In genomic region chr10:18139615-18140014, GRCm38 (mm10) we compare ENCODE assay signal across 10 mouse cellular contexts.
DNase-seq lines count a peak whose midpoint lies in the region; ATAC-seq and TF ChIP-seq lines count a peak whose summit lies in the region.
"Had no signal": no experiment of that assay in that cellular context is flagged by ENCODE, and none has a peak within 500 bp of the region (broad histone marks: within the 10 kb centered on the region; RNA-seq: fewer than 3 reads in every experiment).

No protein-coding gene starts in this region.

- ATAC-seq in stomach, embryonic 14.5 days (ENCODE audit: insufficient number of reproducible peaks, insufficient read depth, low FRiP score, low read depth) = no peak
- no peak for ATAC-seq in stomach, postnatal 0 days (ENCODE audit: low FRiP score, low TSS enrichment)
- no peak for ATAC-seq in liver, embryonic 13.5 days (ENCODE audit: low read depth)

- WGBS in stomach, embryonic 14.5 days = 76% methylated on average over 5 of the region's 5 CpGs
- WGBS in stomach, postnatal 0 days = 75% methylated on average over 5 of the region's 5 CpGs
- 68% methylated on average over 5 of the region's 5 CpGs for WGBS in liver, embryonic 13.5 days (ENCODE audit: insufficient replicate concordance)

- H3K4me2 ChIP-seq in stomach, embryonic 14.5 days (replicated peaks; ENCODE audit: low read depth, low read length) = 0 out of 2 replicates have a peak overlapping the region, but pooled peaks have one; percentile 10
- no peak overlapping the region for H3K4me2 ChIP-seq in stomach, postnatal 0 days (replicated peaks; ENCODE audit: low read depth)
- H3K4me2 ChIP-seq in liver, embryonic 13.5 days = peak overlapping the region; percentile 38

- no peaks in the 10 kb centered on the region for H3K9me3 ChIP-seq in stomach, embryonic 14.5 days (ENCODE audit: control insufficient read depth, low read depth, low read length)
- no peaks in the 10 kb centered on the region for H3K9me3 ChIP-seq in stomach, postnatal 0 days (ENCODE audit: control insufficient read depth, low read length)
- H3K9me3 ChIP-seq in liver, embryonic 13.5 days (replicated peaks) = no peaks in the 10 kb centered on the region

- no peak for TF ChIP-seq CTCF in stomach, postnatal 0 days (IDR thresholded peaks at IDR 0.05; ENCODE audit: low read depth)

- peak; percentile 60 for DNase-seq in heart, adult 11 months
- DNase-seq in heart, postnatal 4 days = no peak
- no peak for DNase-seq in stomach, postnatal 0 days (ENCODE audit: low spot score)
- no peak for DNase-seq in liver, embryonic 13.5 days
- DNase-seq in left cerebral cortex, adult 8-10 months (ENCODE audit: low spot score in 2 of 2) = no peak
- DNase-seq in adrenal gland, postnatal 36 days = no peak
- DNase-seq in gastrocnemius, postnatal 10 days = no peak
- DNase-seq: cerebellum, adult 9-10 months; right cerebral cortex, postnatal 25 days had no signal

- H3K36me3 ChIP-seq in stomach, embryonic 14.5 days (ENCODE audit: control insufficient read depth, insufficient read depth, low read length) = no peaks in the 10 kb centered on the region
- H3K36me3 ChIP-seq in stomach, postnatal 0 days (ENCODE audit: control insufficient read depth, insufficient read depth, low read length) = no peaks in the 10 kb centered on the region
- H3K36me3 ChIP-seq in liver, embryonic 13.5 days = no peaks in the 10 kb centered on the region

- no peak for TF ChIP-seq EP300 in stomach, postnatal 0 days (optimal IDR thresholded peaks at IDR 0.05)

- H3K4me1 ChIP-seq in stomach, embryonic 14.5 days (ENCODE audit: control insufficient read depth, insufficient read depth, low read length) = no peaks in the 10 kb centered on the region
- no peaks in the 10 kb centered on the region for H3K4me1 ChIP-seq in stomach, postnatal 0 days (replicated peaks; ENCODE audit: control insufficient read depth, insufficient read depth)
- no peaks in the 10 kb centered on the region for H3K4me1 ChIP-seq in liver, embryonic 13.5 days (replicated peaks)

- H3K4me3 ChIP-seq in stomach, embryonic 14.5 days (ENCODE audit: low read depth, low read length) = no peak overlapping the region
- no peak overlapping the region for H3K4me3 ChIP-seq in stomach, postnatal 0 days (ENCODE audit: low read depth, low read length)
- peak overlapping the region; percentile 38 for H3K4me3 ChIP-seq in liver, embryonic 13.5 days (replicated peaks)

- no peaks in the 10 kb centered on the region for H3K27me3 ChIP-seq in stomach, embryonic 14.5 days (ENCODE audit: control insufficient read depth, insufficient read depth, low read length)
- H3K27me3 ChIP-seq in stomach, postnatal 0 days (ENCODE audit: control insufficient read depth, insufficient read depth, low read length) = no peaks in the 10 kb centered on the region
- no peaks in the 10 kb centered on the region for H3K27me3 ChIP-seq in liver, embryonic 13.5 days

- no peak overlapping the region for H3K9ac ChIP-seq in stomach, embryonic 14.5 days (replicated peaks; ENCODE audit: low read depth, low read length)
- no peak overlapping the region for H3K9ac ChIP-seq in stomach, postnatal 0 days (ENCODE audit: low read length)
- H3K9ac ChIP-seq in liver, embryonic 13.5 days = 0 out of 2 replicates have a peak overlapping the region, but pooled peaks have one; percentile 6

- no peak overlapping the region for H3K27ac ChIP-seq in stomach, embryonic 14.5 days (ENCODE audit: low read length)
- no peak overlapping the region for H3K27ac ChIP-seq in stomach, postnatal 0 days (replicated peaks)
- no peak overlapping the region for H3K27ac ChIP-seq in liver, embryonic 13.5 days
